Mouse (Mus musculus): ENCODE measurements around the gene Itpripl1. TPM values are rescaled to one million over a fixed set of nuclear protein-coding genes. Genes with fewer than 3 reads are reported as not detected.
"Not testable (repeated sequence)": the region's sequence is repeated elsewhere in the genome, so short reads cannot be mapped to it uniquely, and the experiment has no call there.

Gene Itpripl1
- total RNA-seq (2017), result 10.8 to 22.5 TPM (median 14.0 TPM) in 3 replicates

DNA sequence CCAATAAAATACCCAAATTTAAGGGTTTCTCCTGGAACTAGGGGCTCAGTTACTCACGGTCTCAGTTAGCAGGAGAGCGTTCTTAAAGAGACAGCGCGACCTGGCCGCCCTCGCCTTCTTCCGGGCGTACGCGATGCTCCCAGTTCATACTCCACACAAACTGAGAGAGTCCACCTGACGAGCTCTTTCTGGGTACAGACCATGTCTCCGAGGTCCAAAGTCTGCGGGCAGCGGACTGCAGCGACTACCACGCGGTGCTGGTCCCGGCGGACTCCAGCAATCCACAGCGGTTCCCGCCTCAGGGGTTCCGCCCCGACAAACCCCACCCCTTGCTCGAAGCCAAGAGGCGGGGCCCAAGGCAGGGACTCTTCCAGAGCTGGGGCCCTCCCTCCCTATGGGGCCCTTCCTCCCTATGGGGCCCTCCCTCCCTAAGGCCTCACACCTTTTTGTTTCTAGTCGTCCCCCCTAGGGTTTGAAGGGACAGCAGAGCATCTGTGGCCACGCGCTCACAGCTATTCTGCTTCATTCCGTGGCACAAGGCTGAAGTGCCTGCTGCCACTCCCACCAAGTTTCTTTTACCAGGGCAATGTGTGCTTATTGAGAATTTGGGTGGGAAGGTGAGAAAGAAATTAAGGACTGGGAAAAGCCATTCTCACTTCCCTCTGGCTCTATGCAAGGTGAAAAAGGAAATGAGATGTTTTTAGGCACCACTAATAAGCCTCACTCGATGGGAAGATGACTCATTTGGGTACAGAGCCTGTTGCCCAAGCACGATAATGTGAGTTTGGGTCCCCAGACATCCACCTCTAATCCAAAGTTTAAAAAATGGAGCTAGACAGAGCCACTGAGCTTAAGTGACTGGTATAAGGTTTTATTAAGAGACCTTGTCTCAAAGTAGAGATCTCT lies at the start of gene Itpripl1:
Gene Itpripl1, minus strand, starts transcription at position 285 of the 906 bp plus-strand sequence.
- ATAC-seq (replicated peaks; ENCODE audit: insufficient number of reproducible peaks, low FRiP score, low TSS enrichment, poor library complexity, severe bottlenecking), result peak; percentile 85

DNA sequence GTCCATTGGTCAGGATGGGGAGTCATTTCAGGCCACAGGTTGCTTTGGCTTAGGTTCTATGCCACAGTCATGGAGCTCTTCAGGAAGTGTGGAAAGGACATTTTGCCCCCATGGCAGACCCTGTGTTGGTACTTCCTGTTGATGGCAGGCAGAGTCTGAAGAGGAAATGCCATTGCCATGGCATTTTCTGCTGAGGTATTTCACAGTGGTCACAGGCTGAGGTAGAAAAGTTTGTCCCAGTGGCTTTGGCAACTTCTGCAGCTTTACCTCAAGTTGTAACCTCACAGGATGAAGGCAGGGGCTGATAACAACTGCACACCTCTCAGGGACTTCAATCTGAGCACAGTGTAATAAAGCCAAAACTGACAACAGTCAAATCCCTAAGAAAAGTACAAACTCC lies 46.3 kb upstream of the Itpripl1 start:
- no peak for ATAC-seq (replicated peaks; ENCODE audit: insufficient number of reproducible peaks, low FRiP score, low TSS enrichment, poor library complexity, severe bottlenecking)

GRCm38 (mm10) chr2:127182598-127183381 lies 39.5 kb upstream of the Itpripl1 start:
- peak; percentile 100 for ATAC-seq (replicated peaks; ENCODE audit: insufficient number of reproducible peaks, low FRiP score, low TSS enrichment, poor library complexity, severe bottlenecking)

DNA sequence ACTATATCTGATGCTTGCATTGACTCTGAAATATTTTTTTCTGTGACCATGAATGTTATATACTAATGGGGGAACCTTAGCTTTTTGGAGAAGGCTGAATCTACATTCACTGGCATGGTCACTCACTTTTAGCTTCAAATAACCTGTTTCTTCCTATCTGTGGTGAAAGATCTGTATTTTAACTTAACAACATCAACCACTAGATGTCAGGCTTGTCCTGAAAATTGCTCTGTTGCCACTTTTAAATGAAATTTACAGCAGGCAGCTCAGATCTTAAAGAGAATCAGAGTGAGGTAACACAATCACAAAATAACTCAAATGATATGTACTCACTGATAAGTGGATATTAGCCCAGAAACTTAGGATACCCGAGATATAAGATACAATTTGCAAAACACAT lies 23.0 kb upstream of the Itpripl1 start:
- ATAC-seq (replicated peaks; ENCODE audit: insufficient number of reproducible peaks, low FRiP score, low TSS enrichment, poor library complexity, severe bottlenecking), result not testable (repeated sequence)

DNA sequence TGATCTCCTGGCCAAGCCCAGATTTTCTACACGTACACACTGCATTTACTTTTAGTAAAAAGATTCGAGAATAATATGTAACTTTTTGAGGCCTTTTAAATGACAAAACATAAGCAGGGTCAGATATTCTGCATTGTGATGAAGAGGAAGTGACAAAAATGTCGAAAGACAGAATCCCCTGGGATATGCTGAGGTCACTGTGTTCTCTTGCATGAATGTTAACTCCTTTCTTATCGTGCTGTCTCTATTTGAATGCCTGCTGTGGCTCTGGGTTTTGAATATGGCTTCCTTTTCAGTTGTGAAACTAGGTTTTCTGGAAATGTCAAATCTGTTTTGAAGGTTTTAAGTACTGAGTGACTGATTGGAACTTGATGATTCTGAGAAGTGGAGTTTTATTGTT lies 22.4 kb upstream of the Itpripl1 start:
- no peak for ATAC-seq (replicated peaks; ENCODE audit: insufficient number of reproducible peaks, low FRiP score, low TSS enrichment, poor library complexity, severe bottlenecking)

DNA sequence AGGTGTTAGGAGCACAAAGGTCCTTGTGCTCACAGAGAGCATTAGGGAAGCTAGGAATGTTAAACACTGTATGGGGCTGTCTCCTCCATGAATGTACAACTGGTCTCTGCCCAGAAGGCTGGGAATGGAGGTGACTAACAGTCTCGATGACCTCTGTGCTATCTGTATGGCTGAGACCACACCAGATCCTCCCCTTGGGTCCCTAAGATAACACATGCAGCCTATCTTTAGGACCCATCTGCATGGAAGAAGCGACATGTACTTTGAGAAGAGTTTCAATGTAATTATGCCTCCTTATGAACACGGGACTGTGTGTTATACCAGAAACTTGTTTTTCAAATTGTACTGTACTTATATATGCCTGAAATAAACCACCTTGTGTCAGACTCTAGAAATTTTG lies 2.5 kb upstream of the Itpripl1 start:
- ATAC-seq (replicated peaks; ENCODE audit: insufficient number of reproducible peaks, low FRiP score, low TSS enrichment, poor library complexity, severe bottlenecking), result no peak

DNA sequence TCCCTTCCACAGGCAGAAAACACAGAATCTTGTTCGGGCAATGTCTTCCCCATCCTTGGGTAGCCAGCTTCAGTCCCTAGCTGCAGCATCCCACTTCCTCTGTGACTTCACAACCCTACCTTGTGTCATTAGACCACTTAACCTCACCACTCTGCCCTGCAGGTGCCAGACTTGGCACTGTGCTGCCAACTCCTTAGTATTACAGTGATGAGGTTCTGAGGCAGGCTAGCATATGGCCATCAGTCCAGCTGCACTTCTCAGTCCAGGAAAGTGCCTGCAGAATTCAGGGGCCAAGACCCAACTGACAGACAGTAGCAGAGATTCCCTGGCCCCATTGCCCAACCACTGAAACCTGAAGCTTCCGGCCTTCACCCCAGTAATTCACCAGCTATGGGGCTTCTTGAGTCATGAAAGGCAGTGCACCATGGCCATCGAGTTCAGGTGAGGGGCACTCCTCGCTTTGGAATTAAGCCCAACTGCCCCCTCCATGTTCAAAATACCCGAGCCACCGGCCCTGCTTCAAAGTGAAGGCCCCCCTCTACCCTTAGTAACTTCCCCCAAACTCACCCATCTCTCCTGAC lies 575 bp downstream of the Itpripl1 start:
- ATAC-seq (replicated peaks; ENCODE audit: insufficient number of reproducible peaks, low FRiP score, low TSS enrichment, poor library complexity, severe bottlenecking), result no peak

- no peak for ATAC-seq (replicated peaks; ENCODE audit: insufficient number of reproducible peaks, low FRiP score, low TSS enrichment, poor library complexity, severe bottlenecking)
These were observed 1.2 kb downstream of the Itpripl1 start for GRCm38 (mm10) chr2:127142031-127142430.

DNA sequence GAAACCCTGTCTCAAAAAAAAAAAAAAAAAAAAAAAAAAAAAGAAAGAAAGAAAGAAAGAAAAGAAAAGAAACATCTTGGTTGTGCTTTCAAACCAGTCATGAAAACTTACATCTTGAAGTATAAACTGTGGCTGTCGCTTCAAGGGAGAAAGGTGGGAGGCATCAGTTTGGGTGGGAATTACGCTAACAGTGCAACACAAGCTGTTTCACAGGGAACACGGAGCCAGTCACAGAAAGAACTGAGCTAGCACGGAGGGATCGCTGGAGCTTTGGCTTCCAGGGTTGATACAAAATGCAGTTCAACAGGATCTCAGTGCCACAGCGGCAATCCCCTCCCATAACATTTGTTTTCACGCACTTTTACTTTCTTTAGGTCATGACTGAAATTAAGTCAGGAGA lies 3.2 kb downstream of the Itpripl1 start:
- ATAC-seq (replicated peaks; ENCODE audit: insufficient number of reproducible peaks, low FRiP score, low TSS enrichment, poor library complexity, severe bottlenecking), result no peak

GRCm38 (mm10) chr2:127139605-127140004 lies 3.6 kb downstream of the Itpripl1 start:
- ATAC-seq (replicated peaks; ENCODE audit: insufficient number of reproducible peaks, low FRiP score, low TSS enrichment, poor library complexity, severe bottlenecking), result no peak

GRCm38 (mm10) chr2:127139094-127139493 lies 4.1 kb downstream of the Itpripl1 start:
- no peak for ATAC-seq (replicated peaks; ENCODE audit: insufficient number of reproducible peaks, low FRiP score, low TSS enrichment, poor library complexity, severe bottlenecking)

- no peak for ATAC-seq (replicated peaks; ENCODE audit: insufficient number of reproducible peaks, low FRiP score, low TSS enrichment, poor library complexity, severe bottlenecking)
These were observed 4.8 kb downstream of the Itpripl1 start for GRCm38 (mm10) chr2:127138449-127138848.

DNA sequence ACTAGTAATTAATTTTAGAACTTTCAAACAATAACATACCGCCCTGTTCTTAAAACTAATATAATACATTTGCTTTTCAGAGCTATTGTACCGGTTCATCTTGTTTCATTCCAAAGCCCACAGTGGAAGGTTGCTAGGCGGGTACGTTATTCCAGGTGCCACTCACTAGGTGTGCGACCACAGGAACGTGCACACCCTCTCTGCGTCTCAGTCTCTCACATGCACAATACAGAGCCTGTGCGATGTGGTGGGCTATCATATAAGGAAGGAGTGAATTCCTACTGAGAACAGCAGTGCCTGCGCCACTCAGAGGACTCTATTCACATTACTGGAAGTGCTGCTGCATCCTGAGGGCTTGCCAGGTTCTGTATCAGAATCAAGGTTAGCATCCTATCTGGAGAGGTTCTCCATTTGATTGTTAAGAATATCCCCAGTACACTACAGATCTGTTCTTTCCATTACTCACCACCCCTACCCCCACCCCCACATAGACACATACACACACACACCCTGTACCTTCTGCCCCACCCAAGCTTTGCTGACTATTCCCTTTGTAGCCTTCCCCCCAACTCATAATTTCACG lies 5.3 kb downstream of the Itpripl1 start:
- ATAC-seq (replicated peaks; ENCODE audit: insufficient number of reproducible peaks, low FRiP score, low TSS enrichment, poor library complexity, severe bottlenecking), result no peak

DNA sequence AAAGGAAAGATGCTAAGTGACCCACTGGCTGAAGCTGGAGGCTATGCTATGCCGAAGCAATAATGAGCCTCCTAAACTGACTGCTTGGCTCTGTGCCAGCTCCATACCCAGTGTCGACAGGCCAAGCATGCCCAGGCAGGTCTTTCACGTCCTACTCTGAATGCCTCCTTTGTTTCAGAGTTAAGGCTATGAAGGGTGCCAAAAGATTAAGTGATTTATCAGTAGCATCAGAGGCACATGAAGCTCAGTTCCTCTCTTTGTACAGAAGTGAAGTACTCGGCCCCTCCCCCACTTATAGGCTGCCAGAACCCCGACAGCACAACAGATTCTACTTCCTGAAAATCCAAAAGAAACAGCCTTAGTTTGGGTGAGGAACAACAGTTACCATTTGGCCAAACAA lies 6.3 kb downstream of the Itpripl1 start:
- ATAC-seq (replicated peaks; ENCODE audit: insufficient number of reproducible peaks, low FRiP score, low TSS enrichment, poor library complexity, severe bottlenecking), result peak; percentile 49; the same call in 1 of the 2 replicates

- ATAC-seq (replicated peaks; ENCODE audit: insufficient number of reproducible peaks, low FRiP score, low TSS enrichment, poor library complexity, severe bottlenecking), result not testable (repeated sequence)
These were observed 8.0 kb downstream of the Itpripl1 start for GRCm38 (mm10) chr2:127135255-127135654.

- peak; percentile 78 for ATAC-seq (replicated peaks; ENCODE audit: insufficient number of reproducible peaks, low FRiP score, low TSS enrichment, poor library complexity, severe bottlenecking)
These were observed 9.4 kb downstream of the Itpripl1 start, which contains the start of gene Ncaph for GRCm38 (mm10) chr2:127133621-127134461. Ncaph (minus strand) TSS chr2:127133954.

DNA sequence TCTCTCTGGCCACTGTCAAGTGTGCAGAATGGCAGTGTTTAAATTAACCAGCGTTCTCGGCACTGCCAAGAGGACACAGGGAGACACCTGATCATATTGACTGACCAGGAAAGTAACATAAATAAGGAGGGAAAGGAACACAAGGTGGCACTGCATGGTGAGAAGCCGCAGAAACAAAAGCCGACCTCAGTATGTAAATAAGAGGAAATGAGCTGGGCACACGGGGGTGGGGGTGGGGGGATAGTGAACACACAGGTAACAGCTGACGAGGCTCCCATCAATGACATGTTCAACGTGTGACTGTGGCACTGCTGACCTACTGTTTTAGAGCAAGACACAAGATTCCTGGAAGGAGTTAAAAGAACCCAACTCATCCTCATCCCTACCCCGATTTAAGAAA lies 11.9 kb downstream of the Itpripl1 start:
- no peak for ATAC-seq (replicated peaks; ENCODE audit: insufficient number of reproducible peaks, low FRiP score, low TSS enrichment, poor library complexity, severe bottlenecking)

DNA sequence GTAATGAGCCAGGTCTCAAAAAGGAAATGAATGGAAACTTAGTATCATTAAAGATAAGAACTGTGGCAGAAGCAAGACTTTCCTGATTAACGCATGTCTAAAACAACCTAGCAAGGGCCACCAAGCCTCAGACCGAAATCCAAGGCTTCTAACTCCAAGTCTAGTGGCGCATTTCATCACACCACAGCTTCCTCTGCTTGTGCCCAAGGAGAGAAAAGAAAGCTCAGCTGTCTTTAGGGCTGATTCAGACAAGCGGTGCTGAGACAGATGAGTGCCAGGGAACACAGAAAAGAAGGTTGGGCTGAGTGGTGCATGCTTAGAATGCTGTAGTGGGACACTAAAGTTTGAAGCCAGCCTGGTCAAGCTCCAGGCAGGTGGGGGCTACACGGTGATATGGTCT lies 14.3 kb downstream of the Itpripl1 start:
- ATAC-seq (replicated peaks; ENCODE audit: insufficient number of reproducible peaks, low FRiP score, low TSS enrichment, poor library complexity, severe bottlenecking), result no peak

All from monocyte, adult 5-6 weeks (primary cell).